Mouse (Mus musculus) heart, postnatal 0 days (tissue): ENCODE measurements around the gene Glycam1.

Experiments used
- CTCF ChIP-seq: IDR thresholded peaks from 2 replicates; pipeline ENCODE4 v1.5.1; 2016; ENCODE audit warnings: antibody characterized with exemption, control low read depth, low read depth
- EP300 ChIP-seq: IDR thresholded peaks from 2 replicates; pipeline ENCODE4 v1.6.1; 2016; ENCODE audit warnings: antibody characterized with exemption, low read depth

DNA sequence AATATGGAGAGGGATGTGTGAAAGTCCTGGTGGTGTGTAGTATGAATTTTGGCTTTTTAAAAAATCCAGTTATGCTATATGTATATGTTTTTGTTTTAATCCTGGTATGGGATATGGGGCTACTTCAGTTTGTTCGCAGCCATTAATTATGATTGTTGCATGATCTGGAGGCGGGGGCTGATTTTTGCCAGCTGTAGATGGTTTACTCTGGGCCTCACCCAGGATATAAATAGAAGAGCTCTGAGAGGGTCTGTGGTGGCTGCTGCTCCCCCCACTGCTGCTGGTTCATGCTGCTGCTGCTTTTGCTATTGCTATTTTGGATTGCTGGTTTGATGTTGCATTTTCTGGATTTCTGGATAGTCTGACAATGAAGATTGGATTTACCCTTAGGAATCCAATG is 25.9 kb upstream of the Glycam1 start:
- TF ChIP-seq EP300 (no peak), CTCF (no peak)
